Mouse (Mus musculus) limb, embryonic 13.5 days (tissue): ENCODE measurements around the gene Stx6. TPM values are rescaled to one million over a fixed set of nuclear protein-coding genes. Genes with fewer than 3 reads are reported as not detected.

Source experiments
- ATAC-seq: fragments of 200-750 bp; cut with Nextera tagmentation; 2 replicates; pipeline ENCODE4 v1.8.0; 2017; ENCODE audit warnings: low read depth, moderate number of reproducible peaks, moderate TSS enrichment; ENCODE audit not compliant: low FRiP score
- H3K27ac ChIP-seq: fragments of 300-500 bp; sonication (generic); 2 replicates; pipeline ENCODE4 v1.5.1; 2015; ENCODE audit warnings: inconsistent platforms, mild to moderate bottlenecking, moderate library complexity
- H3K27me3 ChIP-seq: fragments of 300-500 bp; sonication (generic); 2 replicates; pipeline ENCODE4 v1.6.1; 2015; ENCODE audit warnings: mild to moderate bottlenecking, inconsistent platforms
- H3K36me3 ChIP-seq: fragments of 300-500 bp; sonication (generic); 2 replicates; pipeline ENCODE4 v1.6.1; 2015; ENCODE audit warnings: inconsistent platforms, mild to moderate bottlenecking, moderate library complexity
- H3K4me1 ChIP-seq: fragments of 300-500 bp; sonication (generic); 2 replicates; pipeline ENCODE4 v1.6.1; 2015; ENCODE audit warnings: inconsistent platforms
- H3K4me2 ChIP-seq: fragments of 300-500 bp; sonication (generic); replicated peaks from 2 replicates; pipeline ENCODE4 v1.6.1; 2015; ENCODE audit warnings: inconsistent platforms, mild to moderate bottlenecking, moderate library complexity
- H3K4me3 ChIP-seq: fragments of 300-500 bp; sonication (generic); 2 replicates; pipeline ENCODE4 v1.5.1; 2015; ENCODE audit warnings: moderate library complexity, mild to moderate bottlenecking, inconsistent platforms
- H3K9ac ChIP-seq: fragments of 300-500 bp; sonication (generic); 2 replicates; pipeline ENCODE4 v1.6.1; 2015; ENCODE audit warnings: mild to moderate bottlenecking, inconsistent platforms
- H3K9me3 ChIP-seq: fragments of 300-500 bp; sonication (generic); 2 replicates; pipeline ENCODE4 v1.6.1; 2016; ENCODE audit warnings: inconsistent platforms
- WGBS: fragments of 180-500 bp; shearing (Covaris S2); methylation state at CpG from one replicate; pipeline ENCODE4 v1.1.7; 2015; 5-methylcytosine and 5-hydroxymethylcytosine counted together
- polyA plus RNA-seq: library from polyadenylated mRNA; unstranded; fragments of >200 nt; fragmentation: Nextera tagmentation; extraction: Ambion mirVana; gene quantifications from 2 replicates; pipeline ENCODE4 v1.2.1, GENCODE M21; 2015

The Stx6 gene
- polyA plus RNA-seq, 1 experiment from 2014 or later = 98.1 TPM

DNA sequence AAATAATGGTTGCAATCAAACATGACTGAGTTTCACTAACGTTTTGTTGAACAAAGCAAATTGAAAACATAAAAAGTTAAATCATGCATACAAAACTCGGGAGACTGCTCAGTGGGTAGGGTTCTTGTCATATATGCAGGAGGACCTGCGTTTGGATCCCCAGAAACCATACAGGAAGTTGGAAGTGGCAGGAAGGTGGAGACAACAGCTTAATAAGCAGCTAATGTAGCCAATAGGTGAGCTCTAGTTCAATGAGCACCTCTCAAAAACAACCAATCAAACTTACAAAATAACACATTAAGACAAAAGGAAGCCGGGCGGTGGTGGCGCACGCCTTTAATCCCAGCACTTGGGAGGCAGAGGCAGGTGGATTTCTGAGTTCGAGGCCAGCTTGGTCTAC is 95.8 kb downstream of the Stx6 start:
- ATAC-seq = no peak
- no peaks in the 10 kb centered on the region for H3K36me3 ChIP-seq
- no peak overlapping the region for H3K9ac ChIP-seq
- H3K4me3 ChIP-seq = no peak overlapping the region
- H3K4me2 ChIP-seq = no peak overlapping the region
- no peaks in the 10 kb centered on the region for H3K9me3 ChIP-seq
- 87% methylated on average over 8 of the region's 8 CpGs for WGBS
- no peak overlapping the region for H3K27ac ChIP-seq
- H3K4me1 ChIP-seq = no peaks in the 10 kb centered on the region
- H3K27me3 ChIP-seq = no peaks in the 10 kb centered on the region

Other genes with a start within 250 kb of the Stx6 start
- gene Ier5, start 59.1 kb upstream of the Stx6 start, polyA plus RNA-seq = 5.8 and 6.0 TPM in 2 replicates
- gene Mr1, start 11.9 kb upstream of the Stx6 start, polyA plus RNA-seq = 7.6 and 7.7 TPM in 2 replicates
- gene BC034090, start 85.7 kb downstream of the Stx6 start, polyA plus RNA-seq = 8.5 and 9.1 TPM in 2 replicates